Mouse (Mus musculus): ENCODE data around the gene Mei1.
"Not testable (repeated sequence)": the region's sequence is repeated elsewhere in the genome, so short reads cannot be mapped to it uniquely, and the experiment has no call there.

Mei1 gene

DNA sequence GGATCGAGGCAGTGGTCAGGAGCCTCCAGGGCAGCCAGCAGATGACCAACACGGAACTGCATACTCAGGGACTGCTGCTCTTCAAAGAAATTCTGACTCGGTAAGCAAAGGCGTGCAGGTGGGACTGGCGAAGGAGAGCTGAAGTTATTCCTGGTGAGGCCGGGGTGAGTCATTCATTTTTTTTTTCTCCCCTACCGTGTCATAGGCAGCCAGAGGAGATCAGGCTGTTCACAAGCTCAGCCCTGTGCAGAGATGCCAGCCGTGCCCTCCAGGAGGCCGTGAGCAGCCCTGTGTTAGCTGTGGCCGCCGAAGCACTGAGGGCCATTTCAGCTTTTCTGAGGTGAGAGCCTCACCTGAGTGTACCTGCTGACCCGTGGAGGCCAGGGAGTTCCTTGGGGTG, 16.3 kb downstream of the Mei1 start:
- no peak for DNase-seq

GRCm38 (mm10) chr15:82087266-82087665, 17.5 kb downstream of the Mei1 start:
- no peak for DNase-seq

DNA sequence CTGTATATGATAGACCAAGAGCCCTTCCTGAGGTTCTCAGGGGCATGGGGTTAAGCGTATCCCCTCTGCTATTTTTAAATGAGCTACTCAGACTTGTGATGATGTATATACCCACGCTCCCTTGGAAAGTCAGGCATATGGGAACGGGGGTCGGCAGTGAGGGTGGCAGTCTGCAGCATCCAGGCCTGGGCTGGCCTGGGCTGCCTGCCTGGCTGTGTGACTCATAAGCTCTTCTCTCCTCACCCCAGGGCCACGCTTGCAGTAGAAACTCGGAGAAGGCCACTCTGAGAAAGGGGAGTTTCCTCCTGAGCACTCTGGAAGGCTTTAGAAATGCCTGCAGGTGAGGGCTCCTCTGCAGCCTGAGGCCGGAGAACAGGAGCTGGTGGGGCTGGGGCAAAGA, 21.3 kb downstream of the Mei1 start:
- no peak for DNase-seq

- DNase-seq, result peak in 1 of 2 experiments; percentile 28
Observed at GRCm38 (mm10) chr15:82106953-82107555, 37.3 kb downstream of the Mei1 start.

DNA sequence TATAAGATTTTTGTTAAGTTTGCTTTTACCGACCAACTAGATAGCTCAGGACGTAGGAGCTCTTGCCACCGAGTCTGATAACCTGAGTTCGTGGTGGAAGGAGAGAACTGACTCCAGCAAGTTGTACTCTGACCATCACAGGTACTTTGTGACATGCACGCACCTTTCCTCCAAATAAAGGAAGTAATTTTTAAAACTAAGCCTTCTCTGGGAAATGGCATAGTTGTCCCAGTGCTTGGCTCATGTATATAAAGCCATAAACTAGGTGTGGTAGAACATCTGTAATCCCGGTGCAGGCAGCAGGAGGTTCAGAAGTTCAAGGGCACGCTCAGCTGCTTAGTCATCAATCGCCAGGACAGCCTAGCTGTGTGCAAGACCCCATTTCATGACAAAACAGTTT, 50.7 kb downstream of the Mei1 start:
- no peak for DNase-seq

GRCm38 (mm10) chr15:82126690-82127089, 56.9 kb downstream of the Mei1 start:
- DNase-seq, result not testable (repeated sequence)

- DNase-seq, result peak; percentile 96 to 97
Observed at GRCm38 (mm10) chr15:82127426-82128374, 57.9 kb downstream of the Mei1 start, which contains the start of gene Ccdc134. Ccdc134 (plus strand) TSS chr15:82127922.

DNA sequence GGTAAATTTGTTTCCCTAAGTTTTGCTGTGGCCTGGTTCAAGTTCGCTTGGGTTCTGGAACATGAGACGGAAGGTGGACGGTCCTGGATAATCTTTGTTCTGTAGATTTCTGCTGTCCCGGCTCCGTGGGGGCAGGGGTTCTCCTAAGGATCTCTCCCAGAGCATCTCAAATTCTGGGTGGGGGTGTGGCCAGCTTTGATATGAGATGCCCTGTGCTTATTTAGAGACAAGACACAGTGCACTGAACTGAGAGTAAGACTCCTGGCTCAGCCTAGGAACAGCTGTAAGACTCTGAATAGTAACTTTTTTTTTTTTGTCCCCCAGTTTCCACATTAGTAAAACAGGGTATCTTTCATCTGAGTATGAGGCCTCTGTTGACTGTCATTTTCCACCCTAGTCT, 58.6 kb downstream of the Mei1 start:
- no peak for DNase-seq

- DNase-seq, result no peak
Observed at GRCm38 (mm10) chr15:82130599-82130998, 60.8 kb downstream of the Mei1 start.

GRCm38 (mm10) chr15:82135372-82135771, 65.6 kb downstream of the Mei1 start:
- DNase-seq, result no peak

GRCm38 (mm10) chr15:82138565-82138964, 68.8 kb downstream of the Mei1 start:
- DNase-seq, result peak; percentile 32 to 64

DNA sequence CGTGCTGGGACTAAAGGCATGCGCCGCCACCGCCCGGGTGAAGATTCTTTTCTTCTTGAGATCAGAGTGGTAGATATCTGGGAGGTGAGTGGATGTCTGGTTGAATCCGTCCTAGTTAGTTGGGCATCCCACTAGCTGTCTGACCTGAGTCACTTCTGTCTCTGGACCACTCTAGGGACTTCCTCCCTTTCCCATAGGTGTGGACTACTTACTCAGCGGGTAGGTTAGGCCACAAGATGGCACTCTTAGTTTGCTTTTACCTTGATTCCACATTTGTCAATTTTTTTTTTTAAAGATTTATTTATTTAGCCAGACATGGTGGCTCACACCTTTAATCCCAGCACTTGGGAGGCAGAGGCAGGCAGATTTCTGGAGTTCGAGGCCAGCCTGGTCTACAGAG, 69.4 kb downstream of the Mei1 start:
- no peak for DNase-seq

- DNase-seq, result peak; percentile 38 to 40
Observed at GRCm38 (mm10) chr15:82140355-82140754, 70.6 kb downstream of the Mei1 start.

GRCm38 (mm10) chr15:82144157-82144556, 74.4 kb downstream of the Mei1 start:
- DNase-seq, result no peak

DNA sequence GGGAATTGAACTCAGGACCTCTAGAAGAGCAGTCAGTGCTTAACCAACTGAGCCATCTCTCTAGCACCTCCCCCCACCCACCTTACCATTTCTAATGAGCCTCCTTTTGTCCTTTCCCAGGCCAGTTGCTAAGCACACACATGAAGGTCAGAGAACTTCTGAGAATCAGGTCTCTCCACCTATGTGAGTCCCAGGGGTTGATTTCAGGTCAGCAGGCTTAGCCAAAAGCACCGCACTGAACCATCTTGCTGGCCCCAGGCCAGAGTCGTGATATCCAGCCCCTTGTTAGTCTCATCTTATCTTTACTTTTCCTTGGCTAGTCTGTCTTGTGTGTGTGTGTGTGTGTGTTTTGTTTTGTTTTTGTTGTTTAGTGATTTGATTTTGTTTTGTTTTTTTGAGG, 75.6 kb downstream of the Mei1 start:
- DNase-seq, result no peak

DNA sequence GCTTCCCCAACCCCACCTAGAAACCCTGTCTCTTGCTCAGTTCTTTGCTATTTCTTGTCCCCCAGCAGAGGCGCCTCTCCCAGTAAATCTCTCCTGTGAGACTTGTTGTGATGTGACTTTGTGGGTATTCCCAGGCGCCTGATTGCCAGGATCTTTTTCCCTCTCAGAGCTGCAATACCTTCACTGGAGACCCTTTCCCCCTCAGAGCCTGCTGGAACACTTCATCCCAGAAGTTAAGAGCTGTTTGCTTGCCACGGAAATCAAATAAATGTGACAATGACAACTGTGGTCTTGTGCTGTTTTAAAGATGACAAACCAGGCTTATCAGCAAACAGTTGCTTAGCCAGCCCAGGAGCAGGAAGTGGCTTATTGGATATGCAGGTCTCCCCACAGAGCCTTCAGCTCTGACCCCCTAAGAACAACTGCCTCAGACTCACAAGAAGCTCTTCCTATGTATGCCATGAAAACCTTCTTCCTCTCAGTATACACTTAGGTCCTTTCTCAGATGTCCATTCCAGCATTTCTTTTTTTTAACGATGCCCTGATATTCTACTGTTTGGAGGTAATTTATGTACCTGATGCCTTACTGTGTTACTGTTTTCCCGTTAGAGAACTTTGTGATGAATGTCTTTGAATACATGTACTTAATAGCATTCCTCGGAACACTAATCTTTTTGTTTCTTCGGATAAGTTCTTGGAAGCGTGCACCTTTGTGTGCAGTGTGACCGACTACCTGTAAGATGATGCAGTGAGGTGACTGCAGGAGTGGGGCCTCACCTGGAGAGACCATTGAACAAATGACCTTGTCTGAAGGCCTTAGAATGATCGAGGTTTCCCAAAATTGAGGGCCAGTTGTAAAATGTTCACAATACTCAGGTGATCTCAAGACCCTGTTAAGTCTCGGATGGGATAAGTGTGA, 76.3 kb downstream of the Mei1 start:
- DNase-seq, result no peak

DNA sequence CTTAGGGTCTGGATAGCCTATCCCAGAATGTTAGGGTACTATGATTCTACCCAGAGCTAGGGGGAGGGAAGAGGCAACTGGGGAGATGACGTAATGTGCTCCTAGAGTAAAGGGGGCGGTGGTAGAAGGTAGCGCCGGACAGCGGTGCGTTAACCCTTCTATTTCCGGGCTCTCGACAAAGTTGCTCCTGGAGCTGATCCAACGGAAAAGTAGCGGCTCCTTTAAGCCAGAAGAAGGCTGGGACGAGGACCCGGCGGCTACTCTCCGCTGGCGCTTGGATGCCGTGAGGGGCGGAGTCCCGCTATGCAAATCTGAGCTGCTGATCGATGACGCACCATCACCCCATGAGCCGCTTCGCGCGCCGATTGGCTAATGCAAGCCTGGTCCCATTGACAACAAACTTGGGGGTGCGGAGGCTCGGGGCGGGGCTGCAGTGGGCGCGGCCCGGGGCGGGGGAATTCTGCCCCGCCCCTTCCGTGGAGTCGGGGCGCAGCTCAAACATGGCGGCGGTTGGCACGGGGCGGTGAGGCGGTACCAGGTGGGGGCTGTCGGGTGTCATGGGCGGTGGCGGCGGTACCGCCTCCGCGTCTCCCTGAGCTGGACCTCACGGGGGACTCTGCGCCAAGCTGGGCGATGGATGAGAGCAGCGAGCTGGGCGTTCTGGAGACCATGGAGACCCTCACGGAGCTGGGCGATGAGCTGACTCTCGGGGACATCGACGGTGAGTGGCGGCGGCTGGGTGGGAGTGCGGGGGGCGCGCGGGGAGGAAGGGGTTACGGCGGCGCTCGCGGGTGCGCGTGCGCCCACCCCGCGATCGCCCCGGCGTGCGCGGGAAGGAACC, 77.2 kb downstream of the Mei1 start, which contains the start of gene Srebf2:
Srebf2 (plus strand) TSS at position 412 of the 841 bp plus-strand sequence.
- DNase-seq, result peak; percentile 94 to 96

DNA sequence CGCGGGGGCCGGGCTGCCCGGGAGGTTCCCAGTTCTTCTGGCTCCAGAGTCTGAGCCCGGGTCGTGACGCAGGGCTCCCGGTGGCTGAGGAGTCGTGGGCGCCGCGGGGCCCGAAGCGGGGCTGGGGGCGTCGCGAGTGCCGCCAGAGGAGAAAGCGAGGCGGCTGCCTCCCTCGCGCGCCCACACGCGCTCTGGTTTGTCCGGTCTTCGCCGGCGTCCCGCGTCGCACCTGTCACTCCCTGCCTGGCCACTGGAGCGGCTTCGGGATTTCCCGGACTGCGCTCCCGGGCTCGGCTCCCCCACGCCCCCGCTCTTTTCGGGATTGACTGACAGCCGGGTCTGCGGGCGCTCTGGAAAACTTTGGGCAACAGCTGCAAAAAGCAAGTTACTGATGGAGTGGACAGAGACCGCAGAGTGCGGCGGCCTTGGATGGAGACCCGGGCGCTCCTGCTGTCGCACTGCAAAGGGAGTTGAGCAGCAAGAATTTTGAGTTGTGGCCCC, 77.9 kb downstream of the Mei1 start:
- DNase-seq, result peak; percentile 35 to 46

DNA sequence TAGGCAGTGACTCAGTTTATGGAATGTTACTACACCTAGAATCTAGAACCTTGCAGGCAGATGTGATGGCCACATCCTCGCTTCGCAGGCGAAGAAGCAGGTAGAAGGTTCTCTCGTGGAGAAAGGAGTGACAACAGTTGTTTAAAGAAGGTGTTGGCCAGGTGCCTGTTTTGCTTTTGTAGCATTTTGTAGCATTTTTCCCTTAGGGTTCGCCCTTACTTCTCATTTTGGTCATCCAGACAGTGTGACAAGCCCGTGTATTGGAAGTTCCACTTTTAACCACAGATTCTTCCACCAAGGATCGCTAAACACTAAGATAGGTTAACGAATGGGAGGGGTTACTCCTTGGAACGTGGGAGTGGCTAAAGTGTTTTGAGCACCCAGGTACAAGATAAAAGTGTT, 78.7 kb downstream of the Mei1 start:
- DNase-seq, result no peak

GRCm38 (mm10) chr15:82150042-82150441, 80.2 kb downstream of the Mei1 start:
- no peak for DNase-seq

DNA sequence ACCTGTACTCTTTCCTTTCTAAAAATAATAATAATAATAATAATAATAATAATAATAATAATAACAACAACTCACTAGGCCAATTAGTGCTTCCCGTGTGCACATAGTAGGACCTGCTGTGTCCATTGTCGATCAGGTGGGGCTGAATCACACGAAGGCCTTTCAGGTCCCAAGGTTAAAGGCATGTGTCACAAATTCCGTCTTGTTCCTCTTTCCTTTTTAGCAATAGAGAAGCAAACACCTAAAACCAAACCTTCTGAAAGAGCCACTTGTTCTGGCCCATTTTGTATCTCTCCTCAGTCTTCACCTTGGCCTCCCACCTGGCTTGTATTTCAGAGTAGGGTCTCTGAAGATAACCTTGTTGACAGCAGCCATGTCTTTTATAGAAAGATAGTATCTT, 81.4 kb downstream of the Mei1 start:
- no peak for DNase-seq

DNA sequence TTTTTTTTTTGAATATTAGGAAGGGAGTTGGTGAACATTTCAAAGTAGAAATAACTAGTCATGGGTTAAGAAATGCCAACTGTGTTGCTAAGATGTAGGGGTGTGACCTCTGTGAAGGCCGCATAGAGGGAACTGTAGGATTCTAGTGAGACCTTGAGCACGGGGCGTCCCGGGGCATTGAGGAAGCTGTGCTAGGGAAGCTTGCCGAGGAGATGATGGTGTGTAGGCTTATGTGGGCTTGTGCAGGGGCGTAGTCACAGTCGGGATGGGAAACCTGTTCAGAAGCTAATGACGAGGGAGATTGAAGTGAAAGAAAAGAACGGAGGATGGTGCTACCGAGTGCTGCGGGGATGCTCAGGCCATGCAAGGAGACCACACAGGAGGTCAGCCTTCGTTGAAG, 82.2 kb downstream of the Mei1 start:
- no peak for DNase-seq

All from spleen, adult 18-20 months (tissue).